Mouse (Mus musculus) brain, embryonic 14.5 days (tissue): ENCODE data around the gene Pcdh20. TPM values are rescaled to one million over a fixed set of nuclear protein-coding genes. Genes with fewer than 3 reads are reported as not detected.

Experiments
- DNase-seq: peaks from one replicate; pipeline ENCODE4 v3.0.0-alpha.2; 2011; ENCODE audit warnings: low read depth
- CTCF ChIP-seq: fragments of 200-500 bp; IDR thresholded peaks from 2 replicates; pipeline ENCODE4 v1.5.1; 2012; ENCODE audit warnings: inconsistent platforms, mild to moderate bottlenecking, moderate library complexity, borderline replicate concordance; ENCODE audit not compliant: insufficient read depth, insufficient read length; ENCODE audit errors: extremely low read depth
- POLR2A ChIP-seq: fragments of 200-500 bp; IDR thresholded peaks from 2 replicates; pipeline ENCODE4 v1.6.1; 2012; ENCODE audit warnings: mild to moderate bottlenecking, inconsistent platforms, borderline replicate concordance; ENCODE audit not compliant: poor library complexity, insufficient read depth, insufficient read length, severe bottlenecking; ENCODE audit errors: extremely low read depth
- polyA plus RNA-seq: library from polyadenylated mRNA; depleted of rRNA; stranded (reverse); fragments of >200 nt; gene quantifications from 2 replicates; pipeline ENCODE4 v1.2.3, GENCODE M21; 2012; rRNA removed

The Pcdh20 gene
- 1.4 and 2.3 TPM in 2 replicates for polyA plus RNA-seq

DNA sequence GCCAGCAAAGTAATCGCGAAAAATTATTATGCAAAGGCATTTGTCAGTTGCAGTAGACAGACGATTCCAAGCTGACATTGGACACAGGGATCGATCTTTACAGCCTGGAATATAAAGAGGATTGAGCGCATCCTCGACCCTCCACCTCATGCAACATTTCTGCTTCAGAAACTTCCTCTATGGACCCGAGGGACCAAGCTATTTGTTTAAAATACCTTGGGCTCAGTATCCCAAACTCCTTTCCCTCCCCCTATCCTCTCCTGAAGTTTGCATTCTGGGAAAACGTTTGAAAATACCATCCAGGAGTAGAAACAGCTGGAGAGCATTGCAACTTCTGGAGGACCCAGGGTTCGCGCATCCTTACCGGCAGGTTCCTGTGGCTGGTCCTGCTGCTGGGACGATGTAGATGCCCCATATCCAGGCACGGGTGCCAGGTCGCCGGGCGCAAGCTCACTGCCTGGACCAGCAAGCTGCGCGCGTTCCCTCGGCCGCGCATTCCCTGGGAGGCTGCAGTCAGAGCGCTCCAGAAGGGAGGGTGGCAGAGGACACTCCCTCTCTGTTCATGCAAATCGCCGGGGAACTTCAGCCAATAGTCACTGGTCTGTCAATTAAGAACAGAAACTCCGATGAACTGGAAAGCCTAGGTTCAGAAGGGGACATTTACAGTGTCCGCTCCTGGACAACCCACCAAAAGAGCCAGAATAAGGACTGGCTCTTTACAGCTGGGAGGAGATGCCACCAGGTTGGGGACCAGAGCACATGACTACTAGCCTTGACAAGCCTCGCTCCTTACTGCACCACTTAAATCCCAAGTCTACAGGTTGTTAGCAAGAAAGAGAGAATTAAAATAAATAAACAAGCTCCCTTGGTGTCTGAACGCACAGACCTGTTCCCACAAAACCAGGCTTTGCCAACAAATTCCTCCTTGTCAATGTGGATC, at the start of gene Pcdh20:
Gene Pcdh20, minus strand, starts transcription at position 902 of the 940 bp plus-strand sequence.
- DNase-seq, result peak; percentile 74
- TF ChIP-seq CTCF (no peak), POLR2A (no peak)

GRCm38 (mm10) chr14:88479909-88480308, 8.7 kb upstream of the Pcdh20 start:
- TF ChIP-seq POLR2A (no peak), CTCF (peak; percentile 51; the same call in 1 of the 2 replicates)
- peak; percentile 74 for DNase-seq

DNA sequence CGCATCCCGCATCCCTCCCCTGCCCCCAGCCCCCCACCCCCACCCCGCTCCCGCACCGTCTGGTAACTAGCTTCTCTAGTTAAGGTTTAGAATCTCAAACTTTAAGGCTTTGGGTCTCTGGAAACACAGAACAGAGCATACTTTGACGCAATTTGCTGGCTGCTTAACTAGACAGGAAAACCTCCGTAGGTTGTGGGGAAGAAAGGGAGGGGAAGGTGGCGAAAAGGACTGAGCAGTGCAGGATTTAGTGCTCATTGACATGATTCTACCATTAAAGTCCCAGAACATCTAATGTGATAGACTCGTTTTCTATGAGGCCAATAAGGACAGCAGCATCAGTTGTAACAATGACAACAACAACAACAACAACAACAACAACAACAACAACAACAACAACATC, 1.2 kb downstream of the Pcdh20 start:
- peak; percentile 48 for DNase-seq
- no peak for TF ChIP-seq POLR2A
- TF ChIP-seq CTCF, result no peak

DNA sequence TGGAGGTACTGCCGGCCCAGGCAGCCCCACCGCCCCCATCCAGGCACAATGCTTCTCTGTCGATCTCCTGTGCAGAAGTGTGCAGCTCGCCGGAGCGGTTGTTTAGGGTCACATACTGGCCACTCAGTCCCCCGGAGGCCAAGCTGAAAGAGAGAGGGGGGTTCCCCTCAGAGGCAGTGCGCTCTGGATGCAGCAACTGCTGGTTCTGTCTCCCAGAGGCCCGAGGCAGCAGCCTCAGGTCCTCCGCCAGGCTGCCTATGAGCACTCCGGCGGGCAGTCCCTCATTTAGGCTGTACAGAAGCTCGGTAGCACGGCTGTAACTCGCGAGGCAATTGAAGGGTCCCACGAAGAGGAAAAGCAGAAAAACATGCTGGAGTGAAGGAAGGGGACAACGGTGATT, 1.8 kb downstream of the Pcdh20 start:
- DNase-seq, result peak; percentile 63

GRCm38 (mm10) chr14:88466416-88466815, 4.8 kb downstream of the Pcdh20 start:
- peak; percentile 78 for DNase-seq
- TF ChIP-seq CTCF, result peak; percentile 13; the same call in 1 of the 2 replicates
- TF ChIP-seq POLR2A, result no peak

More for the DNA sequence above, 1.8 kb downstream of the Pcdh20 start:
- TF ChIP-seq CTCF (0 out of 2 replicates have a peak, but pooled peaks have one; percentile 9), POLR2A (no peak)

GRCm38 (mm10) chr14:88464356-88464755, 6.8 kb downstream of the Pcdh20 start:
- peak; percentile 91 for DNase-seq
- TF ChIP-seq POLR2A, result no peak
- no peak for TF ChIP-seq CTCF

DNA sequence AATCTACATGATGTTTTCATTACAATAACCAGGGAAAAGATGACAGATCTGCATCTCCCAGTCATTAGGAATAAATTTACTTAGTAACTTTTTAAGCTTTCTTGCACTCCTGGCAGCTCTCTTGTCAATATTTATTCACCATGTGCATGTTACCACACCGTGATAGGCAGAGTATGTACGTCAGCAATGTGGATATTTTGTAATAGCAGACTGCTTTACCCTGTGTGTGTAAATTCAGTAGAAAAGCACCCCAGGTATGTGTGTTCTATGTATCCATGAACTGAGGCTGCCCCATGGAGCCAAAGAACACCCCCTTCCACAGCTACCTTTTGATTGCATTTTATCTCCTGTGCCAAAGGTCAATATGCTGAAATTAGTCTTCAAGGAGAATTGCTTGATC, 7.8 kb downstream of the Pcdh20 start:
- no peak for DNase-seq
- TF ChIP-seq POLR2A (no peak), CTCF (no peak)

- TF ChIP-seq POLR2A (no peak), CTCF (no peak)
- no peak for DNase-seq
Observed at GRCm38 (mm10) chr14:88462944-88463343, 8.3 kb downstream of the Pcdh20 start.

DNA sequence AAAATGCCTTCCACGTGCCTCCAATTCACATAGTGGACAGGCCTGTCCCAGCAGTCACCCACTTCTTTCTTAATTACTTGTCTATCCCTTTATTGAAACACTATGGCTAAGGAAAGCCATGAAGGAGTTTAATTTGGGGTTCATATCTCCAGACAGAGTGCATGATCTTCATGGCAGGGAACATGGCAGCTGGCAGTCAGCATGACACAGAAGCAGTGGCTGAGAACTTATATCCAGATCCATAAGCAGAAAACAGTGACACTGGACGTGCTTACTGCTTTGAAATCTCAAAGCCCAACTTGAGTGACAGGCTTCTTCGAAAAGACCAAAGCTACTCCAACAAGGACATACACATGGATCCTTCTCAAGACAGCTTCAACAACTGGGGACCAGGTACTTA, 10.5 kb downstream of the Pcdh20 start:
- DNase-seq, result no peak
- no peak for TF ChIP-seq CTCF
- no peak for TF ChIP-seq POLR2A

DNA sequence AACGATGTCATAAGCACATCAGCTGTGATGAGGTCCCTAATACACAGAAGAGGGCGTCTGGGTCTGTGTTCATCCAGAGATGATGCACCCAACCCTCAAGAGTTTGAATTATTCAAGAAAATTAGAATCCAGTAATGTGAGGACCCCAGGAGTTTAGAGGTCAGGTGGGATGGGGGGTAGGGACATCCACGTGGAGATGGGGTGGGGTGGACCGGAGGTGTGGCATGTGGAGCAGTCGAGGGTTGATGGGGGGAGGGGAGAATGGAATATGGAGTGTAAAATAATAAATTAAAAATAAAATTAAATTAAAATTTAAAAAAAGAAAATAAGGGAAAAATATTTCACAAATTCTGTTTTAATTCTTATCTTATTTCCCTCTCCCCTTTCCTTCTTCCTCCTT, 27.9 kb downstream of the Pcdh20 start:
- no peak for DNase-seq
- TF ChIP-seq CTCF, result no peak
- TF ChIP-seq POLR2A, result no peak

DNA sequence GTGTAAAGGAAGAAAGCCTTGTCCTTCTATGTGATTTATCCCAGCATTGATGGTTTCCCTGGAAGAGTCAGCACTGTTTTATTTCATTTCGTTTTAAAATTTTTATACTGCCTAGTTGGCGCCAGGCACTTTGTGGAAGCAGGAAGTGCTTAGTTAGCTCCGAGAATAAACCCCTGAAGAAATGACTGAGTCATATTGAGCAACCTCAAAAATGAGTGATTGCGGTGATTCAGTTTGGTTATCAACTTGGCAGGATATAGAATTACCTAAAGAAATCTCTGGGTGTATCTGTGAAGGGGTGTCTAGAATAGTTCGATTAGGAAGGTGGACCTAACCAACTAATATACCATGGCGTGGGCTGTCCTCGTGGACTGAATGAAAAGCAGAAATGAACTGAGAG, 41.8 kb downstream of the Pcdh20 start:
- TF ChIP-seq CTCF (no peak), POLR2A (no peak)
- DNase-seq, result no peak
